Mouse (Mus musculus): ENCODE results near the gene Olfr818. TPM values are rescaled to one million over a fixed set of nuclear protein-coding genes. Genes with fewer than 3 reads are reported as not detected.
"Not testable (repeated sequence)": the region's sequence is repeated elsewhere in the genome, so short reads cannot be mapped to it uniquely, and the experiment has no call there.

Olfr818 gene
- polyA plus RNA-seq (2012): not detected in 2 replicates

GRCm38 (mm10) chr10:129949000-129949399, at the start of gene Olfr818:
Gene Olfr818 (minus strand): TSS chr10:129949100.
- no peak for TF ChIP-seq GATA1 (IDR thresholded peaks at IDR 0.05; ENCODE audit: low read length)

DNA sequence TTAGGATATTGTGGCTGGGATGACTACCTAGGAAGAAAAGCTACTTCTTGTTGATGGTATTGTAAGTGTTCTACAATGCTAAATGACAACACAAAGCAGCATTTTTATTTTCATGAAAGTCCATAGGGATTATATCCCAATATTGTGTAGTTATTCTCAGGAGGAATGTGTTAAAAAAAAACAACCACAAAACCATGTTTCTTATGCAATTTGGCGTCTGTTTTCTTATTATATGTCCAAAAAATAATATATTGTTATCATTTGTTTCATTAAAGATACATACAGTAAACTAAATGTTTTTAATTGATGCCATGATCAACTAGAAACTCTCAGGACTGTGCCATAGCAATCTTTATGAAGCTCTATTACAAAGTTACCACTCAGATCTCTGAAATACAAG, 36.1 kb upstream of the Olfr818 start, which contains the start of gene Gm10310:
Gm10310 (minus strand) TSS at position 101 of the 400 bp plus-strand sequence.
- not testable (repeated sequence) for TF ChIP-seq GATA1 (IDR thresholded peaks at IDR 0.05; ENCODE audit: low read length)

DNA sequence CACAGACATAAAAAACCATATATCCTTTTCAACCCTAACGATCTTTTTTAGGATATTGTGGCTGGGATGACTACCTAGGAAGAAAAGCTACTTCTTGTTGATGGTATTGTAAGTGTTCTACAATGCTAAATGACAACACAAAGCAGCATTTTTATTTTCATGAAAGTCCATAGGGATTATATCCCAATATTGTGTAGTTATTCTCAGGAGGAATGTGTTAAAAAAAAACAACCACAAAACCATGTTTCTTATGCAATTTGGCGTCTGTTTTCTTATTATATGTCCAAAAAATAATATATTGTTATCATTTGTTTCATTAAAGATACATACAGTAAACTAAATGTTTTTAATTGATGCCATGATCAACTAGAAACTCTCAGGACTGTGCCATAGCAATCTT, 27.1 kb upstream of the Olfr818 start, which contains the start of gene Olfr247:
Olfr247 (minus strand) TSS at position 101 of the 400 bp plus-strand sequence.
- not testable (repeated sequence) for TF ChIP-seq GATA1 (IDR thresholded peaks at IDR 0.05; ENCODE audit: low read length)

GRCm38 (mm10) chr10:129967166-129967565, 18.3 kb upstream of the Olfr818 start, which contains the start of gene Olfr819:
Gene Olfr819 (minus strand): TSS chr10:129967266.
- TF ChIP-seq GATA1 (IDR thresholded peaks at IDR 0.05; ENCODE audit: low read length): not testable (repeated sequence)

GRCm38 (mm10) chr10:129915497-129915896, 33.4 kb downstream of the Olfr818 start, which contains the start of gene Olfr816:
Gene Olfr816 (minus strand): TSS chr10:129915597.
- TF ChIP-seq GATA1 (IDR thresholded peaks at IDR 0.05; ENCODE audit: low read length): no peak

DNA sequence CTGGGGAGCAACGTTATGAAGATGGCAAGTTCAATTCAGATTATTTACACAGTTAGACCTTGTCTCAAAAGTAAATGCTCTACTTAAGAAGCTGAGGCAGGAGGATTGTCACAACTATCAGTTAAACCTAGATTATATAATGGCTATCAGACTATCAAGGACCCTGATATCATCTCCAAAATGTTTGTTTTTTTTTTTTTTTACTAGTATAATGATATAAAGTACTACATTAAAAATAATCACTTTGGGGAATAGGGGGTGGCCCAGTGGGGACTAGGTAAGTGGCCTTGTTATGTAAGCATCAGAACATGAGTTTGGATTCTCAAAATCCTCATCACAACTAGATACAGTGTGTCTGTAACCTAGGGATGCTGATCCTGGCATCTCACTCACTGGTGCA, 43.1 kb downstream of the Olfr818 start, which contains the start of gene Olfr815:
Olfr815 (minus strand) TSS at position 101 of the 400 bp plus-strand sequence.
- not testable (repeated sequence) for TF ChIP-seq GATA1 (IDR thresholded peaks at IDR 0.05; ENCODE audit: low read length)

Other genes starting within 250 kb of the Olfr818 start
- not detected in 2 replicates for gene Olfr804, start 245.9 kb downstream of the Olfr818 start, polyA plus RNA-seq (2012)
- not detected in 2 replicates for gene Olfr805, start 219.7 kb downstream of the Olfr818 start, polyA plus RNA-seq (2012)
- gene Olfr806, start 207.2 kb downstream of the Olfr818 start, polyA plus RNA-seq (2012): not detected in 2 replicates
- gene Olfr807, start 191.3 kb downstream of the Olfr818 start, polyA plus RNA-seq (2012): not detected in 2 replicates
- not detected in 2 replicates for gene Olfr808, start 183.6 kb downstream of the Olfr818 start, polyA plus RNA-seq (2012)
- gene Olfr809, start 174.5 kb downstream of the Olfr818 start, polyA plus RNA-seq (2012): not detected in 2 replicates
- not detected in 2 replicates for gene Olfr810, start 154.2 kb downstream of the Olfr818 start, polyA plus RNA-seq (2012)
- gene Olfr811, start 144.7 kb downstream of the Olfr818 start, polyA plus RNA-seq (2012): not detected in 2 replicates
- gene Olfr812, start 103.0 kb downstream of the Olfr818 start, polyA plus RNA-seq (2012): not detected in 2 replicates
- gene Olfr813, start 93.7 kb downstream of the Olfr818 start, polyA plus RNA-seq (2012): not detected in 2 replicates
- gene Olfr814, start 69.2 kb downstream of the Olfr818 start, polyA plus RNA-seq (2012): not detected in 2 replicates
- gene Olfr815, start 43.2 kb downstream of the Olfr818 start, polyA plus RNA-seq (2012): not detected in 2 replicates
- gene Olfr816, start 33.5 kb downstream of the Olfr818 start, polyA plus RNA-seq (2012): not detected in 2 replicates
- gene Olfr819, start 18.2 kb upstream of the Olfr818 start, polyA plus RNA-seq (2012): not detected in 2 replicates
- gene Olfr247, start 27.0 kb upstream of the Olfr818 start, polyA plus RNA-seq (2012): not detected in 2 replicates
- gene Gm10310, start 36.0 kb upstream of the Olfr818 start, polyA plus RNA-seq (2012): not detected in 2 replicates
- not detected in 2 replicates for gene Olfr820, start 63.5 kb upstream of the Olfr818 start, polyA plus RNA-seq (2012)
- gene Olfr821, start 81.2 kb upstream of the Olfr818 start, polyA plus RNA-seq (2012): not detected in 2 replicates
- gene Olfr822, start 122.1 kb upstream of the Olfr818 start, polyA plus RNA-seq (2012): not detected in 2 replicates
- gene Olfr823, start 166.3 kb upstream of the Olfr818 start, polyA plus RNA-seq (2012): not detected in 2 replicates
- not detected in 2 replicates for gene Olfr824, start 180.9 kb upstream of the Olfr818 start, polyA plus RNA-seq (2012)
- not detected in 2 replicates for gene Olfr825, start 217.7 kb upstream of the Olfr818 start, polyA plus RNA-seq (2012)
- gene Olfr826, start 235.1 kb upstream of the Olfr818 start, polyA plus RNA-seq (2012): not detected in 2 replicates